Mouse (Mus musculus) adipocyte (in vitro differentiated cells): Measurements from ENCODE around the gene Exosc5.
A peak's percentile ranks its signal among the peaks of the same experiment; 100 is the strongest.

Source experiments
- DNase-seq: peaks from one replicate; pipeline ENCODE4 v3.0.0-alpha.2; 2016; ENCODE audit warnings: low spot score

Gene Exosc5

DNA sequence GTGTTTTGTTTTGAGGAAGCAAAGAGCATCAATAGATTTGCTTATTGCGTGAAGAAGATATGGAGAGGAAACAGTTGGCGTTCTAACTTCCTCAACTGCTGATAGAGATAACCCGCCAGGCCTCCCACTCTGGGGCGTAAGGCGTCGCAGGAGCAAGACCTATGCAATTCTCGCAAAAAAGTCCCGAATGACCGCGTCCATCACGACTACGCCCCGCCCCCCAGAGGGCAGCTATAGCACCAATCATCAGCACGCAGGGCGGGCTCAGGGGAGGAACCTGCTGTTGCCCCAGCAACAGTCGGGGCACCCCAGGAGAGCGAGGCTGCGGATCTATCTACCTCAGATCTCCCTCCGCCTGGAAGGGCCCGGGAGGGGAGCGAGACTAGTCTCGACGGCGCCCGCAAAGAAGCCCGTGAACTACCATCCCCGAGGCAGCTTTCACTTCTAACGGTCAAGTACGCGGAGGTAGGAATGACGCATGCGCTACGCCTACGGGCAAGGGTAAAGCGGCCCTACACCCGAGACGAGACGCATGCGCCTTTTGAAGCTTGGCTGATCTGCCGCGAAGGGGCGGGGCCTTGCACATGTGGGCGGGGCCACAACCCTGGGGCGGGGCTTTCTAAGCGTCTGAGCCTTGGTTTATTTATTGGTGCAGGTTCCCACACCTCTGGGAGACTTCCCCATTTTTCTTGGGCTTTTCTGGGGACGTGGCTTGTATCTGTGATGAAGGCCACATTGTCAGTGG, 21.7 kb downstream of the Exosc5 start, which contains the start of gene B9d2:
TSS of gene B9d2 (plus strand) at position 267 of the 745 bp plus-strand sequence.
- peak; percentile 94 for DNase-seq

DNA sequence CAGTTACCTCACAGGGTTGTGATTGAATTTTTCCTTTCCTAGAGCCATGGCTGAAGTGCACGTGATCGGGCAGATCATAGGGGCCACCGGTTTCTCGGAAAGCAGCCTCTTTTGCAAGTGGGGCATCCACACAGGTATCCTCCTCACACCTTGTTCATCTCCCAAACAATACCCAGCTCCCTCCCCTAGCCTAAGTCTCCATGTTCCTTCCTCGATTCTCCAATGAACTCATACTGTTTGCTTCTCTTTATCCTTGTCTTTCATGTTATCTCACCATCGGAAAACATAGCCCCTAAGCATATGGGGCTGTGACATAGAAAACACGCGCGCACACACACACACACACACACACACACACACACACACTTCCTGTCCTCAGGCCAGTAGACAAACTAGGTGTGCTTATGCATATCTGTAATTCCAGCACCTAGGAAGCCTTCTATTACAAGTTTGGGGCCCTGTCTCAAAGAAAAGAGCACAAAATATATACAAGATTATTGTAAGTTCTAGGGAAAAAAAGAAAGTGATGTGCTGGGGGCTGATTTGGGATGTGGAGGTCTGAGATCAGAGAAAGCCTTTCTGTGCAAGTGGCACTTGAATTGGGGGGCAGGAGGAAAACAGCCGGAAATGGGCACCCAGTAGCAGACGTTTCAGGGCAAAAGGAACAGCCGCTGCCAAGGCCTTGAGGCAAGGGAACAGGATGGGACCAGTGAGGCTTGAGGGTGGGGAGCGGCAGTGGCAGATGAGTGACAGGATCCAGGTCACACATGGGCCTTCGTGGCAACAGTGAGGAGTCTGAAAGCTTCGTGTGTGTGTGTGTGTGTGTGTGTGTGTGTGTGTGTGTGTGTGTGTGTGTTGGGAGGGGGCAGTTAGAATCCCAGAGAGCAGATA, 22.6 kb downstream of the Exosc5 start:
- DNase-seq, result no peak

DNA sequence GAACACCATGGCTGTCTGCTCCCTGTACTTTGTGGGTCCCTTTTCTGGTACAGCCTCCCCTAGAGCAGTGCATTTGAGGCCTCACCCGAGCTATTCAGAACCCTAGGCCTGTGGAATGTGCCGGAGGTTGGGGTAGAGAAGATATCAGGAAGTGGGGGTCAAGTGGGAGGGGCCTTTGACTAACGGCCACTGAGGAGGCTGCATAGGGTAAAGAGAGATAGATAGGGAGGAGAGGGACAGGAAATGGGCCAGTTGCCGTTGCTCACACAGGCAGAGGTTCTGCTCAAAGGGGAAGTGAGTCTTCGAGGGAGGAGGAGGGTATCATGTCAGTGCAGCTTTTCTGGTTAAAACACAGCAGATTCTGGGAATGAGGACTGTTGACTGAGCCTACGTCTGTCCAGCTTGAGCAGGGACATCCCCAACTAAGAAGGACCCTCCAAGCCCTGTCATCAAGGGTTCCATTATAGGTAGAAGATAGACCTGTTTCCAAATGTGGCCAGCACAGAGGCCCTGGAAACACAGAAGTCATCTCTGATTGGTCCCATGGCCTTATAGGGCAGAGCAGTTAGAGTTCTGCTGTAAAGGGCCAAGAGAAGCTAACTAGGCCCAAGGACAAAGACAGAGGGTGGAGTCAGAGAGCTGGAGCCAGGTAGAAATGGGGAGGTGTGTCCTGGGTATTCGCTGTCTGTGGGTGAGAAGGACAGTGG, 24.7 kb downstream of the Exosc5 start:
- DNase-seq, result no peak

DNA sequence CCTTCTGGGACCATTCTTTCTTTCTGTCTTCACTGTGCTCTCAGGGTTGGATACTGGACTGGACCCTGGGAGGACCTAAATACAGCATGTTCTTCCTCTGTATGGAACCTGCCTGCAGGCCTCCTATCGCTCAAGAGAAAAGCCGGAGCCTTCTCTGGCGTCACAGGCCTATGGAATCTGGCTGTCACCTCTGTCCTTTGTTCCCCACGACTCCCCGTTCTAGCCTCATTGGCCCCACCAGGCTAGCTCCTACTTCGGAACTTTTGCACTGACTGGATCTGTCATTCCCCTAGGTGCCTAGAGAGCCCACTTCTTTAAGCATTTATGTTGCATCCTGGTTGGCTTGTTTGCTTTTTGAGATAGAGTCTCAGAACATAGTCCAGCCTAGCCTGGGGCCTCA, 25.7 kb downstream of the Exosc5 start:
- no peak for DNase-seq

DNA sequence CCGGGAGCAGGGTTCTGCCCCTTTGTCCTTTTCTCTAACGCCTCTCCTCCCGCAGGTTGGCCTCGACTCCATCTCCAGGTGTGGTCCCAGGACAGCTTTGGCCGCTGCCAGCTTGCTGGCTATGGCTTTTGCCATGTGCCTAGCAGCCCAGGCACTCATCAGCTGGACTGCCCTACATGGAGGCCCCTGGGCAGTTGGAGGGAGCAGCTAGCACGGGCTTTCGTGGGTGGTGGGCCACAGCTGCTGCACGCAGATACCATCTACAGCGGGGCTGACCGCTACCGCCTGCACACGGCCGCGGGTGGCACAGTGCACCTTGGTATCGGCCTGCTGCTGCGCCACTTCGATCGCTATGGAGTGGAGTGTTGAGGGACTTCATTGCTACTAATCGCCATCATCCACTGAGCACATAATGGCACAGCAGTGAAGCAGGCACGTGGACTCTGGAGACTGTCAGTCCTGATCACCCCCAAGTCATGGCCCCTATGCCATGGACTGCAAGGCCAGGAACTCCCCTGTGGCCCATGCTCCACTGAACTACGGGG, 27.0 kb downstream of the Exosc5 start:
- DNase-seq, result no peak

DNA sequence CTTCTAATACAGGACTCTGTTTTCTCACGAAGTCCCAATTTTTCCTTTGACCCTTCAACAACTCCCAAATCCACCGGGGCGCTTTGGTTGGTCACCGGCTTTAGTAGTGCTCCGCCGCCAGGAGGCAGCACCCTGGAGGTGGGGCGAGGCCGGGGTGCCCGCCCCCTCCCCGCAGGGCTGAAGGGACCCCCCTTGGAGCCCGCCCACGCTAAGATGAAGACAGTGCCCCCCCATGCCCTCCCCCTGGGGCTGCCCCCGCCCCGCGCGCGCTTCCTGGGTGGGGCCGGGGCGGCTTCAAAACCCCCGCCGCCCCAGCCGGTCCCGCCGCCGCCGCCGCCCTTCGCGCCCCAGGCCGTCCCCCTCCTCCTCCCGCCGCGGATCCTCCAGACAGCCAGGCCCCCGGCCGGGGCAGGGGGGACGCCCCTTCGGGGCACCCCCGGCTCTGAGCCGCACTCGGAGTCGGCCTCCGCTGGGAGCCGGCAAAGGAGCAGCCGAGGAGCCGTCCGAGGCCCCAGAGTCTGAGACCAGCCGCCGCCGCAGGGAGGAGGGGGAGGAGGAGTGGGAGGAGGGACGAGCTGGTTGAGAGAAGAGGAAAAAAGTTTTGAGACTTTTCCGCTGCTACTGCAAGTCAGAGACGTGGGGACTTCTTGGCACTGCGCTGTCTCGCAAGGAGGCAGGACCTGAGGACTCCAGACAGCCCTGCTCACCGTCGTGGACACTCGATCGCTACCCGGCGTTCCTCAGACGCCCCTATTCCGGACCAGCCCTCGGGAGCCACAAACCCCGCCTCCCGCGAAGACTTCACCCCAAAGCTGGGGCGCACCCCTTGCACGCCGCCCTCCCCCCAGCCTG, 27.9 kb downstream of the Exosc5 start, which contains the start of gene Tgfb1:
TSS of gene Tgfb1 (plus strand) at position 323 of the 852 bp plus-strand sequence.
- peak; percentile 64 for DNase-seq

DNA sequence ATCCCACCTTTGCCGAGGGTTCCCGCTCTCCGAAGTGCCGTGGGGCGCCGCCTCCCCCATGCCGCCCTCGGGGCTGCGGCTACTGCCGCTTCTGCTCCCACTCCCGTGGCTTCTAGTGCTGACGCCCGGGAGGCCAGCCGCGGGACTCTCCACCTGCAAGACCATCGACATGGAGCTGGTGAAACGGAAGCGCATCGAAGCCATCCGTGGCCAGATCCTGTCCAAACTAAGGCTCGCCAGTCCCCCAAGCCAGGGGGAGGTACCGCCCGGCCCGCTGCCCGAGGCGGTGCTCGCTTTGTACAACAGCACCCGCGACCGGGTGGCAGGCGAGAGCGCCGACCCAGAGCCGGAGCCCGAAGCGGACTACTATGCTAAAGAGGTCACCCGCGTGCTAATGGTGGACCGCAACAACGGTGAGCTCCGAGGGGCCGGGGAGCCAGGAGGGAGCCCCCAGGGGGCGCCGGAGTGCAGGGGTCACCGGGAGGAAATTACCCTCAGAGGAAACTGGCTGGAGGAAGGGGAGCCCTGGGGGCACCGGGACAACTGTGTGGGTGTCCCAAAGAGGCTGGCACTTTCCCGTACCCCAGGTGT, 28.9 kb downstream of the Exosc5 start:
- DNase-seq, result peak; percentile 14

DNA sequence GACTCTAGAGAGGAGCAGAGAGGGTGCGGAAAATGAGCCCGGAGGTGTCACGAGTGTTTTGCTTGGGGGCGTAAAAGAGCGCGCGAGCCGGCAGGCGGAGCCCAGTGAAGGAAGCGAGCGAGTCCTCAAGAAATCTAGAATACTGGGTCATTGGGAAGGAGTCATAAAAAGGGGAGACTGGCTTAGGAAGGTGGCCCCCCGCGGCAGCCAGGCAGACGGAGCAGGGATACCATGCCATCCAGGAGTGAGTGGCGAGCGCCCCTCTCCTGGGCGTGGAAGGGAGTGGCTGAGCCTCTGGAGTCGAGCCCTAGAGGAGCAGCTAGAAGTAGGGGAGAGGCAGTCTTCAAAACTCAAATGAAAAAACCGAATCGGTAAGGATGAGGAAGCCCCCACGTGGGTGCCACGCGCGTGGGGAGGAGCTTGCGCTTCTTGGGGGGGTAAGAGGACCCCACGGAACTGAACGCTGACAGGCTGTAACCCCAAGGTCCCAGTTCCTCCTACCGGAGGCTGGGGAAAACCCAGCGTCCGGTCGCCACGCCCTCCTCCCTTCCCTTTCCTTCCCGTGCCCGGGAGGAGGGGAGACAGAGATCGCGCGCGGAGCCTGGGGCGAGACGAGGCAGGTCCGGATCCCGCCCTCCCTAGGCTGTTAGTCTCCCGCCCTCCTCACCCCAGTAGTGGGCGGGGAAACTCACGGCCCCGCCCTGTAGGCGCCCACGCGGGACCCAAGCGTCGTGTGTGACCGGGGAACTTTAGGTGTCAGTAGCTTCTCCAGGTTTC, 30.0 kb downstream of the Exosc5 start:
- peak; percentile 71 for DNase-seq

DNA sequence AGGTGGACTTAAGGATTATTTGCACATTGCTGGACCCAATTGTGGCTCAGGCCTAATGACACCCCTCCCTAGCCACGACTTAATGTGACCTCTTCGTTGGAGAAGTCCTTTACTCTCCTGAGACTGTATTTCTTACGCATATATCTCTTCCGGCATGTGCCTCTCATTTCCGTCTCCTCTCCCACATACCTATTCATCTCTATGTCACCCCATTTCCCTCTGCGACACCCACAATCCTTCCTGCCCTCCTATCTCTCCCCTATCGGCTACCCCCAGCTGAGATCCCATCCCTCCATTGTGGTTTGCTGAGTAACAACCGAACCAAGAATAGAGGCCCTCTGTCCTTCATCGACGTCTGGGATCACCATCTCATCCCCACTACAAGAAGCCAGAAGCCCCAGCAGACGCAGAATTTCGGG, 30.6 kb downstream of the Exosc5 start:
- no peak for DNase-seq

DNA sequence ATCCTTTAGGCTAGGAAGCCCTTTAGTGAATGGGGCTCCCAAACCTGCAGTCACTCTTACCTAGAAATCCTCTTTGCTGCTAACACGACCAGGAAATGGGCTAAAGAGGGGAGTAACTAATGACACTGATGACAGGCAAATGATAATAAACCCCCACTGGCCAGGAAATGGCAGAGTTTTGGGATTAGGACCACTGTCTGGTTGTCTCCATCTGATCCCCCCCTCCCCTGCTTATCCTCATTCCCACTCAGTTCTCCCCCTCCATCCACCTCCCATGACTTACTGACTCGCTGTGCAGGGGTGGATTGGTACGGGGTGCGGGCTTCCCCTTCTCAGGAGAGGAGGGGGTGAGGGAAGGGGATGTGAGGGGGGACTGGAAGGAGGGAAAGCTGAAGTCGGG, 31.1 kb downstream of the Exosc5 start:
- DNase-seq, result no peak

DNA sequence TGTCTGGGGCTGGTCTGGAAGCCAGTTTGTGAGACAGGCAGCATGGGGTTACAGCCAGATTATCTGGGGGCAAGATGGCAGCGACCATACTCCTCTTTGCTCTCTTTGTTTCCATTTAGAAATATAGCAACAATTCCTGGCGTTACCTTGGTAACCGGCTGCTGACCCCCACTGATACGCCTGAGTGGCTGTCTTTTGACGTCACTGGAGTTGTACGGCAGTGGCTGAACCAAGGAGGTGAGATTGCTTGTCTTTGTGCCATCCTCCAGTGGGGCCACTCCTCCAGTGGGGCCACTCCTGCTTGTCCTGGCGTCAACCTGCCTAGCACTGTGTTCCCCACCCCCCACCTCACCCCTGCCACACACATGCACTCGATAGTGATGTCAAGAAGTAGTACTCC, 35.1 kb downstream of the Exosc5 start:
- no peak for DNase-seq

DNA sequence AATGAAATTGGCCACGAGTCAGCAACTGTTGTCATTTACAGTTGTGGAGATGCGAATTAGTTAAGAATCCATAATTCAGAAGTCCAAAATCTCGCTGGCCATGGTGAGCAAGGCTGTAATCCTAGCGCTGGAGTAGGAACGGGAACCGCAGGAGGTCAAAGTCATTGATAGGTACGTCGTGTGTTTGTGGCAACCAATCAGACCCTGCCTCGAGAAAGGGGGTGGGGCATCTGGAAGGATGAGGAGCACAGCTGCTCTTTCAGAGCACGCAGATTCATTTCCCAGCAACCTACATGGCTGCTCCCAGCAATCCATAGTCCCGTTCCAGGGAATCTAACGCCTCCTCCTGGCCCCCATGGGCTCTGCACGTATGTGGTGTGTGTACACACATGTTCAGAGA, 40.9 kb downstream of the Exosc5 start:
- no peak for DNase-seq

DNA sequence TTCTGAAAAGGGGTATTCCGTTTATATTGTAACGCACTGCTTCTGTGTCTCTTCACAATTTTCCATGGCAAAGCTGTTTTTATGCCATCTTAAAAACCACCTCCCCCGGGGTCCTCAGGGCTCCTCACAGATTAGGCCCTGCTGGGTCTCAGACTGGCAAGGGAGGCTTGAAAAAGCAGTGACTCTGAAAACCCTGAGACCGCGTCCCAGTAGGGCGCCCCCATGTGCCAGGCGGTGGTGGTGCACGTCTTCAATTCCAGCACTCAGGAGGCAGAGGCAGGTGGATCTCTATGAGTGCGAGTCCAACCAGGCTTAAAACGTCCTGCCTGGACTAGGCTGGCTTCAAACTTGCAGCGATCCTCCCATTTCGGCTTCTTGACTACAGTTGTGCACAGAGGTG, 41.8 kb downstream of the Exosc5 start:
- DNase-seq, result no peak

DNA sequence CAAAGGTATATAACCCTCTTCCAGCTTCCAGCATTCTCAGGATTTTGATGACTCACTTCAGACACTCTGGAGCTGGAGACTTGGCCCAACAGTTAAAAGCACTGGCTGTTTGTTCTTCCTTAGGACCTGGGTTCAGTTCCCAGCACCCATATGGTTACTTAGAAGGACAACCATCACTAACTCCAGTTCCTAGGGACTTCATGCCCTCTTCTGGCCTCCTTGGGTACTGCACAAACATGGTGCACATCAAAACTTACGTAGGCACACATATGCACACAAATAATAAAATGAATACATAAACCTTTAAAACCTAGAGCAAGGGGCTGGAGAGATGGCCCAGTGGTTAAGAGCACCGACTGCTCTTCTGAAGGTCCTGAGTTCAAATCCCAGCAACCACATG, 43.4 kb downstream of the Exosc5 start:
- no peak for DNase-seq

DNA sequence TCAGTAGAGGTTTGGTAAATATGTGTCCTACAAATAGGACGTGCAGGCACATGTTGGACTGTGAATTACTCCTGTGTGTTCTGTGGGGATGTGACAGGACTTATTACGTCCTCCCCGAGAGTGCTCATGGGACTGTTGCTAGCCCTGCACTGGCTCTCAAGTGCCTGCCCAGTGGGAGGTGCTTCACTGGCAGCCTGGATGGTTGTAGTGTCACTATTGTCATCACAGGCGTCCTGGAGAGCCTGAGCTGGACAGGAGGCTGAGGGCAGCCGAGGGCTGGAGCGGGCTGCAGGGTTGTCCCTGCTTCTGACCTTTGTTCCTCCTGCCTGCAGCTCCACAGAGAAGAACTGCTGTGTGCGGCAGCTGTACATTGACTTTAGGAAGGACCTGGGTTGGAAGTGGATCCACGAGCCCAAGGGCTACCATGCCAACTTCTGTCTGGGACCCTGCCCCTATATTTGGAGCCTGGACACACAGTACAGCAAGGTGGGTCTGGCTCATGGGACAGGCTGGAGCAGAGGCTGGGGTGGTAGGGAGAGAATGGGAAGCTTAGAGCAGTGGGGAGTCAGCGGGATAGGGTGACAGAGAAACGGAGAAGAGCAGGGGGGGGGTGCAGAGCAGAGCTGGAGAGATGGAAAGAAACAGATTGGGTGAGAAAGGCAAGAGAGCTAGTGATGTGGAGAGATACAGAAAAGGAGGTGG, 45.0 kb downstream of the Exosc5 start:
- peak; percentile 46 for DNase-seq

DNA sequence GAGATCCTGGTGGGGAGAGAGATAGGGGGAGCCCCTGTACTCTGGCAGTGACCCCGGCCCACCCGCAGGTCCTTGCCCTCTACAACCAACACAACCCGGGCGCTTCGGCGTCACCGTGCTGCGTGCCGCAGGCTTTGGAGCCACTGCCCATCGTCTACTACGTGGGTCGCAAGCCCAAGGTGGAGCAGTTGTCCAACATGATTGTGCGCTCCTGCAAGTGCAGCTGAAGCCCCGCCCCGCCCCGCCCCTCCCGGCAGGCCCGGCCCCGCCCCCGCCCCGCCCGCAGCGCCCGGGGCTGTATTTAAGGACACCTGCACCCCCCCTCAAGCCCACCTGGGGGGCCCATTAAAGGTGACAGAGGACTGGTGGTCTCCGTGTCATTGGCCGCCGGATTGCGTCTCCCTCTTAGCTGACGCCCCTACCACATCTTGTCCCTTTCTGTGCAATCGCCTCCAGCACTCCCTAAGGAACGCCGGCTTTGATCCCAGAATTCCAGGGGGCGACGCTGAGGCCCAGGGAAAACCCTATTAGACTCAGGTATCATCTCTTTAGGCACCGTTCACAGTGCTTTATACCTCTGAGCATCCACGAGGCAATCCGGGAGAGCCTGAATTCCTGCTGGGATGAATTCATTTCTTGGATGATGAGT, 45.9 kb downstream of the Exosc5 start:
- DNase-seq, result no peak

DNA sequence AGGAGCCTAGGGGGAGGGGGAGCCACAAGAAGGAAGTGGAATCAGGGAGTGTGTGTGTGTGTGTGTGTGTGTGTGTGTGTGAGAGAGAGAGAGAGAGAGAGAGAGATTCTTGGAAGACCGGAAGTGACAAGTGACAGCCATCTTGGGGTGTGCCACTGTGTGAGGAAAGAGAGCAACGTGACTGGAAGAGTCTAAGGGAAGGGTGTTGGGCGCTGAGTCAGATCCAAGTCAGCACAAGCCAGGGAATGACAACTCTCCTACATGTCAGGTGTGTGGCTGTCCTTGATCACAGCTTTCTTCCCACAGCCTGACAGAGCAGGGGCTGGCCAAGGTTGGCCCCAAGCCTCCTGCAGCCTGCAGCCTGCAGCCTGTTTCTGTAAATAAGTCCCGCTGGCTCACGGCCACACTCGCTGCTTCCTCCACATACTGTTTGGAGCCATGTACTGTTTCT, 46.9 kb downstream of the Exosc5 start:
- DNase-seq, result peak; percentile 77

DNA sequence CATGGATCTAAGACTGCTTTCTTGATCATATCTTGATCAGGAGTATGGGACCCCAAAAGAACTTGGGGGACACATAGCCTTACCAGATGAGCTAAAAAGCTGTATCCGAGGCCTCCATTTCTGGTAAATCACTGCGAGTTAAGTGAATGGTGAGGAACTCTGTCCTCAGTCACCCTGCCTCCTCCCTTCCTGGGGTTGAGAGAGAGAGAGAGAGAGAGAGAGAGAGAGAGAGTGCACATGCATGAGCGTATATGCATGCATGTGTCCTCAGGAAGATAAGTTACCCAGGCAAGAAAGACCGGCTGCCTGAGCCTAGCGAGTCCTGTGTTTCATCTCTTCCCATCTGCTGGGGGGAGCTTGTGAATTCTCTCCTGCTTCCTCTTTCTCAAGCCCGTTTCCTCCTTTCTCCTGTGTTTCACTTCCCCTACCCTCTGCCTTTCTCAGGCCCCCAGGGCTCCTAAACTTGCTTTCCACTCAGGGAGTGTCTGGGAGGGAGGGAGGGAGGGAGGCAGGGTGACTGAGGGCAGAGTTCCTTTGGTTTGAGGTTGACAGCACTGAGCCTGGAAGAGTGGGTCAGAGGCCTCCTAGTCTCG, 47.7 kb downstream of the Exosc5 start:
- DNase-seq, result peak; percentile 41
